42 mouse cellular contexts compared by ENCODE assay signal in genomic region chr14:54953664-54954206, GRCm38 (mm10). TPM values are rescaled to one million over a fixed set of nuclear protein-coding genes. Genes with fewer than 3 reads are reported as not detected.
"Had no signal": no experiment of that assay in that cellular context is flagged by ENCODE, and none has a peak within 500 bp of the region (broad histone marks: within the 10 kb centered on the region; RNA-seq: fewer than 3 reads in every experiment).

No protein-coding gene starts in this region.

- H3K27ac ChIP-seq: hindbrain, embryonic 13.5 days; hindbrain, embryonic 15.5 days; hindbrain, postnatal 0 days; kidney, embryonic 15.5 days; kidney, postnatal 0 days; limb, embryonic 13.5 days; limb, embryonic 15.5 days; liver, embryonic 12.5 days; liver, embryonic 14.5 days had no signal

- ATAC-seq: forebrain, postnatal 0 days; hindbrain, postnatal 0 days; intestine, embryonic 16.5 days; liver, embryonic 12.5 days had no signal

- H3K27me3 ChIP-seq: hindbrain, embryonic 15.5 days; kidney, embryonic 15.5 days; limb, embryonic 15.5 days had no signal

- H3K4me1 ChIP-seq: hindbrain, embryonic 13.5 days; hindbrain, embryonic 15.5 days; kidney, embryonic 15.5 days; limb, embryonic 13.5 days; limb, embryonic 15.5 days; liver, embryonic 12.5 days had no signal

- DNase-seq: forebrain, postnatal 0 days; gastrocnemius, postnatal 14 days; gastrocnemius, postnatal 36 days; heart, adult 11 months; kidney, adult 11 months; kidney, adult 2 months; kidney, adult 9 months; kidney, postnatal 14 days; kidney, postnatal 36 days; layer of hippocampus, adult 9-11 months; layer of hippocampus, postnatal 36 days; left cerebral cortex, postnatal 4 days had no signal

- H3K36me3 ChIP-seq: hindbrain, embryonic 13.5 days; hindbrain, embryonic 15.5 days; kidney, embryonic 15.5 days; limb, embryonic 13.5 days; limb, embryonic 15.5 days; liver, embryonic 12.5 days had no signal

- H3K9ac ChIP-seq: forebrain, postnatal 0 days; hindbrain, embryonic 13.5 days; hindbrain, embryonic 15.5 days; kidney, embryonic 15.5 days; limb, embryonic 13.5 days; limb, embryonic 15.5 days; liver, embryonic 12.5 days; liver, embryonic 14.5 days had no signal

- H3K4me3 ChIP-seq: hindbrain, embryonic 13.5 days; hindbrain, embryonic 15.5 days; kidney, embryonic 15.5 days; limb, embryonic 13.5 days; limb, embryonic 15.5 days; liver, embryonic 12.5 days had no signal

- H3K4me2 ChIP-seq: hindbrain, embryonic 13.5 days; hindbrain, embryonic 15.5 days; kidney, embryonic 15.5 days; limb, embryonic 13.5 days; limb, embryonic 15.5 days; liver, embryonic 12.5 days had no signal

- H3K9me3 ChIP-seq: hindbrain, embryonic 13.5 days; hindbrain, embryonic 15.5 days; kidney, embryonic 15.5 days; limb, embryonic 13.5 days; limb, embryonic 15.5 days; liver, embryonic 12.5 days had no signal

RNA-seq across cellular contexts. Expression of gene Myh6, which starts 13.0 kb away (rescaled TPM):
- total RNA-seq: hematopoietic stem cell, adult 5-6 weeks; liver, adult 2 months had no signal
- polyA plus RNA-seq: gonadal fat pad, adult 2 months had no signal

RNA-seq across cellular contexts. Expression of gene Cmtm5, which starts 17.7 kb away (rescaled TPM):
- total RNA-seq: gastrocnemius, adult 8-10 months; hematopoietic stem cell, adult 5-6 weeks; liver, adult 2 months had no signal
- polyA plus RNA-seq: liver, adult 2 months; liver, embryonic 12.5 days had no signal

RNA-seq across cellular contexts. Expression of gene Il25, which starts 21.2 kb away (rescaled TPM):
- total RNA-seq: gastrocnemius, adult 18-20 months; gastrocnemius, adult 8-10 months; gastrocnemius, postnatal 14 days; gastrocnemius, postnatal 36 days; heart, adult 8-10 months; hematopoietic stem cell, adult 5-6 weeks; hindbrain, postnatal 0 days; layer of hippocampus, adult 18-20 months; layer of hippocampus, postnatal 14 days; layer of hippocampus, postnatal 36 days; left cerebral cortex, postnatal 10 days; left cerebral cortex, postnatal 25 days; left cerebral cortex, postnatal 4 days; liver, adult 2 months had no signal
- polyA plus RNA-seq: gonadal fat pad, adult 2 months; heart, embryonic 14.5 days; heart, embryonic 16.5 days; hindbrain, embryonic 11.5 days; intestine, embryonic 16.5 days; kidney, adult 2 months; kidney, embryonic 15.5 days; limb, embryonic 11.5 days; limb, embryonic 15.5 days; liver, adult 2 months; liver, embryonic 12.5 days; liver, embryonic 14.5 days; liver, embryonic 16.5 days had no signal

RNA-seq across cellular contexts. Expression of gene Gm17428, which starts 23.0 kb away (rescaled TPM):
- total RNA-seq: forebrain, postnatal 0 days; gastrocnemius, adult 18-20 months; gastrocnemius, adult 8-10 months; gastrocnemius, postnatal 14 days; gastrocnemius, postnatal 36 days; heart, adult 8-10 months; hematopoietic stem cell, adult 5-6 weeks; hindbrain, postnatal 0 days; layer of hippocampus, adult 18-20 months; layer of hippocampus, adult 8-10 months; layer of hippocampus, postnatal 14 days; layer of hippocampus, postnatal 36 days; left cerebral cortex, adult 18-20 months; left cerebral cortex, adult 8-10 months; left cerebral cortex, postnatal 10 days; left cerebral cortex, postnatal 25 days; left cerebral cortex, postnatal 4 days; liver, adult 2 months had no signal
- polyA plus RNA-seq: forebrain, postnatal 0 days; gonadal fat pad, adult 2 months; heart, embryonic 14.5 days; heart, embryonic 16.5 days; hindbrain, embryonic 11.5 days; hindbrain, embryonic 13.5 days; hindbrain, embryonic 15.5 days; hindbrain, postnatal 0 days; intestine, embryonic 14.5 days; intestine, embryonic 16.5 days; kidney, adult 2 months; kidney, embryonic 15.5 days; kidney, postnatal 0 days; large intestine, adult 2 months; limb, embryonic 11.5 days; limb, embryonic 13.5 days; limb, embryonic 15.5 days; liver, adult 2 months; liver, embryonic 12.5 days; liver, embryonic 14.5 days; liver, embryonic 16.5 days had no signal

RNA-seq across cellular contexts. Expression of gene Efs, which starts 27.8 kb away (rescaled TPM):
- total RNA-seq: hematopoietic stem cell, adult 5-6 weeks had no signal
